Mouse (Mus musculus) heart, adult 2 months (tissue): Measurements from ENCODE around the gene Rps8.
A peak's percentile ranks its signal among the peaks of the same experiment; 100 is the strongest.

Source experiments
- CTCF ChIP-seq: fragments of 200-600 bp; IDR thresholded peaks from 2 replicates; pipeline ENCODE4 v1.8.1; 2022; ENCODE audit warnings: antibody characterized with exemption, mild to moderate bottlenecking, moderate library complexity
- POLR2A ChIP-seq: fragments of 200-500 bp; IDR thresholded peaks from 2 replicates; pipeline ENCODE4 v1.6.1; 2011; ENCODE audit warnings: mild to moderate bottlenecking, low read depth, low read length, control low read depth; ENCODE audit not compliant: insufficient read depth

- TF ChIP-seq CTCF (peak; percentile 71), POLR2A (no peak)
These were observed 15.4 kb downstream of the Rps8 start for GRCm38 (mm10) chr4:117140613-117141012.
